In the genomic region with DNA sequence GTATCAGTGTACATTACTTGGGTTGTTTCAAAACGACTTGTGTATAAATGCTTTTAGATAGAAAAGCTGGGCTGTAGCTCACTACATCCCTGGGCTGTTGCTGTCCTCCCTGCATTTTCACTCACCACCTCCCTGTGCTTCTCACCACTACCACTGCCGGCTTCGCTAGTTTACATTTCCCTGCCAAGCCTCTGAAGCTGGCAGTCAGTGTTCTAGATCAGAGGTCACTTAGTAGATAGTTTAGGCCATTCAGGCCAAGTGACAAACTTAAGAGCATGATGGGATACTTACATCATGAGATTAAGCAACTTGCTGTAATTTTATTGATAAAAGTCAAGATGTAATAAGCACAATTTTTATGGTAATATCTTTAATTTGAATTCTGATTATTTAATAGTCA, we compare ENCODE assay signal across 27 mouse cellular contexts. TPM values are rescaled to one million over a fixed set of nuclear protein-coding genes. Genes with fewer than 3 reads are reported as not detected.
A peak's percentile ranks its signal among the peaks of the same experiment; 100 is the strongest.
DNase-seq lines count a peak whose midpoint lies in the region; ATAC-seq lines count a peak whose summit lies in the region.
"Had no signal": no experiment of that assay in that cellular context is flagged by ENCODE, and none has a peak within 500 bp of the region (broad histone marks: within the 10 kb centered on the region; RNA-seq: fewer than 3 reads in every experiment).

No protein-coding gene starts in this region.

- H3K9ac ChIP-seq in heart, embryonic 12.5 days: no peak overlapping the region
- H3K9ac ChIP-seq: embryonic facial prominence, embryonic 13.5 days; embryonic facial prominence, embryonic 15.5 days; forebrain, embryonic 12.5 days had no signal

- WGBS in heart, embryonic 12.5 days: 88% methylated on average over 3 of the region's 3 CpGs

- H3K27ac ChIP-seq in heart, embryonic 12.5 days (ENCODE audit: poor library complexity, severe bottlenecking): no peak overlapping the region
- H3K27ac ChIP-seq: embryonic facial prominence, embryonic 13.5 days; embryonic facial prominence, embryonic 15.5 days; forebrain, embryonic 10.5 days; forebrain, embryonic 12.5 days had no signal

- no peaks in the 10 kb centered on the region for H3K27me3 ChIP-seq in heart, embryonic 12.5 days (replicated peaks)
- H3K27me3 ChIP-seq: CH12.LX; embryonic facial prominence, embryonic 13.5 days; embryonic facial prominence, embryonic 15.5 days; forebrain, embryonic 12.5 days; Patski had no signal

- peaks cover 48% of the 10 kb centered on the region for H3K36me3 ChIP-seq in heart, embryonic 12.5 days

- H3K9me3 ChIP-seq in heart, embryonic 12.5 days (replicated peaks): no peaks in the 10 kb centered on the region
- H3K9me3 ChIP-seq: forebrain, embryonic 12.5 days had no signal

- intact Hi-C loops in heart, postnatal 14 days (cut with DNase I): no loop called here

- no peaks in the 10 kb centered on the region for H3K4me1 ChIP-seq in heart, embryonic 12.5 days (replicated peaks)
- H3K4me1 ChIP-seq: embryonic facial prominence, embryonic 13.5 days; embryonic facial prominence, embryonic 15.5 days; forebrain, embryonic 10.5 days; forebrain, embryonic 12.5 days had no signal

- peak; percentile 22 for DNase-seq in adrenal gland, postnatal 10 days
- no peak for DNase-seq in adrenal gland, adult 8-10 months
- peak; percentile 90 for DNase-seq in heart, adult 11 months
- no peak for DNase-seq in heart, postnatal 14 days
- DNase-seq in heart, adult 9 months (ENCODE audit: low spot score in 2 of 2): peak; percentile 16 to 25
- peak; percentile 86 for DNase-seq in adipocyte (ENCODE audit: low spot score)
- DNase-seq: adrenal gland, adult 2 months; B cell, adult 2 months; cerebellum, adult 11 months; cerebellum, adult 18-20 months; cerebellum, adult 8-10 months; cerebellum, adult 9-11 months; cerebellum, postnatal 14 days; cerebellum, postnatal 36 days; embryo, embryonic 11 days had no signal

- ATAC-seq in heart, embryonic 12.5 days (ENCODE audit: insufficient number of reproducible peaks, low FRiP score): no peak
- ATAC-seq: activated CD4-positive, CD25-positive, alpha-beta regulatory T cell, adult 4 months; CD4-positive, CD25-positive, alpha-beta regulatory T cell, adult 4 months; forebrain, embryonic 14.5 days; forebrain, embryonic 16.5 days; Patski had no signal

- no peak overlapping the region for H3K4me3 ChIP-seq in heart, embryonic 12.5 days
- H3K4me3 ChIP-seq: embryonic facial prominence, embryonic 13.5 days; embryonic facial prominence, embryonic 15.5 days; erythroblast, embryonic 14.5 days; forebrain, embryonic 10.5 days; forebrain, embryonic 12.5 days had no signal

- H3K4me2 ChIP-seq in heart, embryonic 12.5 days: no peak overlapping the region
- H3K4me2 ChIP-seq: embryonic facial prominence, embryonic 13.5 days; embryonic facial prominence, embryonic 15.5 days; forebrain, embryonic 12.5 days had no signal

RNA-seq across cellular contexts. Expression of a gene that starts 11.6 kb away (rescaled TPM):
- total RNA-seq in adrenal gland, postnatal 10 days (2021): 10 to 100 TPM in 1 of 2 experiments, 1 to 10 TPM in 1; 9.9 to 17.5 TPM
- 10 to 100 TPM; 13.1 to 19.5 (median 14.6) TPM for total RNA-seq in adrenal gland, adult 8-10 months (2022)
- total RNA-seq in heart, postnatal 14 days (2021): 10 to 100 TPM; 42.6 to 47.3 TPM
- polyA plus RNA-seq in heart, embryonic 12.5 days (2016; fragmentation: Nextera tagmentation; extraction: Ambion mirVana): 13.6 and 14.4 TPM in 2 replicates

RNA-seq across cellular contexts. Expression of a gene that starts 11.7 kb away (rescaled TPM):
- total RNA-seq in adrenal gland, postnatal 10 days (2021): 10 to 100 TPM in 1 of 2 experiments, 1 to 10 TPM in 1; 7.3 to 13.9 TPM
- 10 to 100 TPM in 3 of 4 experiments, 1 to 10 TPM in 1; 7.5 to 16.0 (median 12.6) TPM for total RNA-seq in adrenal gland, adult 8-10 months (2022)
- total RNA-seq in heart, postnatal 14 days (2021): 1 to 10 TPM; 6.2 to 6.9 TPM
- 4.5 and 5.5 TPM in 2 replicates for polyA plus RNA-seq in heart, embryonic 12.5 days (2016; fragmentation: Nextera tagmentation; extraction: Ambion mirVana)
- polyA plus RNA-seq: erythroblast, embryonic 14.5 days had no signal

Comparison
In these comparisons a context has a peak if more than half of its experiments do, and no peak if none do; other contexts are left out.
1. DNase-seq: peak in adrenal gland, postnatal 10 days (single experiment), heart, adult 11 months (single experiment), heart, adult 9 months (2 of 2) and adipocyte (single experiment); none in adrenal gland, adult 8-10 months (single experiment) and heart, postnatal 14 days (0 of 2).